Mouse (Mus musculus) left cerebral cortex, postnatal 36 days (tissue): Measurements from ENCODE around the gene Gan. TPM values are rescaled to one million over a fixed set of nuclear protein-coding genes. Genes with fewer than 3 reads are reported as not detected.

Source experiments
- DNase-seq, 2 experiments: peaks; one replicate each; pipeline ENCODE4 v3.0.0; 2021 to 2022; ENCODE audit warnings: low spot score in 2 of 2, mixed read lengths in 1 of 2
- intact Hi-C: fragments of 180-260 bp; cut with DNase I; formaldehyde crosslinking; loops from one replicate; pipeline ENCODE4 v1.15.1; 2025
- total RNA-seq, 2 experiments: library from RNA; stranded (reverse); gene quantifications; 2 replicates each; pipeline ENCODE4 v1.2.3; 2021

Gan gene
- total RNA-seq, 2 experiments from 2014 or later = 16.3 to 17.0 TPM

- intact Hi-C loops = loop anchor here (10.0 kb wide), 1 partner anchor 161 kb away; the partner anchor contains the start of gene Gcsh
- no peak for DNase-seq
These were observed 1.8 kb upstream of the Gan start for GRCm38 (mm10) chr8:117156149-117156548.

DNA sequence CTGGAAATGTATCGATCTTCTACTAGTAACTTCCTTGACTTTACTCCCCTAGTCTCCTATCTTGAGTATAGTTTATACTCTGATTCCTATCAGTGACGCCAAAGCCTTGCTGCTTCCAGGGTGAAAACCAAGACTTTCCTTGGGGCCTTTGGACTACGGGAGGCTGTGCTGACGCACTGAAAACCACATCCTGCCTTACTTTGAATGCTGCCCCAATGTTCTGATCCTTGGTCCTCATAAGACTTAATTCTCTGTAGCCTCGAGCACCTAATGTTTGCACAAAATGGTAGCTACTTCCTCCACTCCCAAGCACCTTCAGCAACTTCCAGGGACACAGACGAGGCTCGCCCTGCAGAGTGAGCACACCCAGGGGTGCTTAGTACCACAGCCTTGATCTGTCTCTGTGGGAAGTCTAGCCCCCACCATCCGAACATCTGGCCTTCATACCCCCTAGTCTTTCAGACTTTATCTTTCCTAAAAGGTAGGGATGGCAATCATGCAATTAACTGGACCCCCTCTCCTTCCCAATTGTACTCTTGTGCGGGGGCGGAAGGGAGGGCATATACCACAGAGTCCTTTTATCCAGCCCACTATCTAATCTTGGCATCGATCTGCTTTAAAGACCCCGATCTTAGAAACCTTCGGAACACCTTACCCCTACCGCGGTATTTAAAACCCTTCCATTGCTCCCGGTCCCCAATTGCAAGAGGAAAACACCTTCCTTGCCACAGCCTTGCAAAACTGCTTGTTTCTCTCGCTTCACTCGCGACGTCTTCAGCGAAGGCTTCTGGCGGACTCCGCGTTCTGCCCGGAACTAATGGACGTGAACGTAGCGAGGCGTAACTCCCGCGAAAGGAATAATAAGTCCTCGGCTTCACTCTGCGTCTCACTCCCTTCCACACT lies 818 bp upstream of the Gan start:
- no peak for DNase-seq
- intact Hi-C loops = loop anchor here (10.0 kb wide), 1 partner anchor 162 kb away; the partner anchor contains the start of gene Gcsh

- DNase-seq = peak; percentile 97
- intact Hi-C loops = loop anchor here (10.0 kb wide), 1 partner anchor 163 kb away; the partner anchor contains the start of gene Gcsh
These were observed 205 bp upstream of the Gan start for GRCm38 (mm10) chr8:117157769-117158091.

DNA sequence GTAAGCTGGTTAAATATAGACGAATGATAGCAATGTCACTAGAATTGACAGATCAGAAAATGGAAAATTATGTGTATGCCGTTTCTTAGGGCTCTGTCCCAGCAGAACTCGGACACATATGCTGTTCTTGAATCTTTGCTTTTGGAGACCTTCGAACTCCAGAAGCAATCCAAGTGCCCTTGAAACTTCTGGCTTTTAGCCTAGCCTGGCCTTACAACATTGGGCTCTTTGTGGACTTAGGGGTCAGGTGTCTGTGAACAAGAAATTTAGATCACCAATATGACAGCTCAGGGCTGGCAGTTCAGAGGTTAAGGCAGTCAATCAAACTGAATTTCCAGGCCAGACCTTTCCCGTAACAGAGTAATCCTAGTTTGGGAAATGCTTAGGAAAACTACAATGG lies 1.1 kb downstream of the Gan start:
- no peak for DNase-seq
- intact Hi-C loops = loop anchor here (10.0 kb wide), 1 partner anchor 164 kb away; the partner anchor contains the start of gene Gcsh

GRCm38 (mm10) chr8:117164912-117165311 lies 7.0 kb downstream of the Gan start:
- intact Hi-C loops = no loop called here
- no peak for DNase-seq

- intact Hi-C loops = no loop called here
These were observed 7.6 kb downstream of the Gan start for GRCm38 (mm10) chr8:117165542-117165941.

GRCm38 (mm10) chr8:117166515-117166914 lies 8.6 kb downstream of the Gan start:
- no peak for DNase-seq
- intact Hi-C loops = no loop called here

More at GRCm38 (mm10) chr8:117165542-117165941, 7.6 kb downstream of the Gan start:
- no peak for DNase-seq

DNA sequence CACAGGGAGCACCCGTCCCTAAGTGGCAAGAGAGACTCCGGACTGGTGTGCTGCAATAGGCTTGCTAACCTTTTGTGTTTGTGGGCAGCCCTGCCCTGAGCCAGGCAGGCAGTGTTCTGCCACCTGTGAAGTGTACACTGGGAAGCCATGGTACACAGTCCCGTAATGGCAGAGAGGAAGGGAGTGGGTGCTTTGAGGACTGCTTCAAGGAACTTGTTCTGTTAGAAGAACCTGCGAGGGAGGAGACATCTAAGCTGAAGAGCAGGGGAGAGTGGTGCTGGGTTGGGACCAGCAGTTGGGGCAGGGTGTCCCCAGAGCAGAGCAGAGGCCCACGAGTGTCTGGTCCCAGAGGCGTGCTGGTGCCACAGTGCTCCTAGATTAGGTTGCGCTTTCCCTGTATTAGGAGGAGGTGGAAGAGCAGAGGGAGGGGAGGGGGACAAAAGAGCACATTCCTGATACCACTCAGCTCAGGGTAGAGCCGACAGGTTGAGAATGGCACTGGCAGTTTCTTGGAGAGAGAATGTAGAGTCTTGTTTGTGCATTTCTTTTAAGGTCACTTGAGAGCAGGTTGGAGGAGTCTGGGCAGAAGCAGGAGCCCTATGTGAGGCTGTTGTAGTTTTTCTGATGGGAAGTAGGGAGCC lies 9.4 kb downstream of the Gan start:
- no peak for DNase-seq
- intact Hi-C loops = no loop called here

DNA sequence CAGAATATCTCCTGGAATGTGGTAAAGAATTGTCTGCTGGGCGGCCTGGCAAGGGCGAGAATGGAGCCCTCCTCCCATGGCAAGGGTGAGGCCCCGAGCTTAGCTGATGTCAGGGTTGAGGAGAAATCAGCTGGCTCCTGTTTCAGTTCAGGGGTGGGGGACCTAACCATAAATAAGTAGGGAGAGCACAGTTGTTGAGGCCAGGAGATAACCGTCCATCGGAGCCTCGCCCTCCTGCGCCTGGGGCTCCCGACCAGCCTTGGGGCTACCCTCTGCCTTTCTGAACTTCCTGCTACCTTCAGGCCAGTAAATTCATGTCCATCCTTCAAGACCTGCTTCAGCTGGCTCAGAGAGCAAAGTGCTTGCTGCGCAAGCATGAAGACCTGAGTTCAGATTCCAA lies 10.4 kb downstream of the Gan start:
- DNase-seq = no peak
- intact Hi-C loops = no loop called here

- intact Hi-C loops = no loop called here
- no peak for DNase-seq
These were observed 13.9 kb downstream of the Gan start for GRCm38 (mm10) chr8:117171826-117172225.

DNA sequence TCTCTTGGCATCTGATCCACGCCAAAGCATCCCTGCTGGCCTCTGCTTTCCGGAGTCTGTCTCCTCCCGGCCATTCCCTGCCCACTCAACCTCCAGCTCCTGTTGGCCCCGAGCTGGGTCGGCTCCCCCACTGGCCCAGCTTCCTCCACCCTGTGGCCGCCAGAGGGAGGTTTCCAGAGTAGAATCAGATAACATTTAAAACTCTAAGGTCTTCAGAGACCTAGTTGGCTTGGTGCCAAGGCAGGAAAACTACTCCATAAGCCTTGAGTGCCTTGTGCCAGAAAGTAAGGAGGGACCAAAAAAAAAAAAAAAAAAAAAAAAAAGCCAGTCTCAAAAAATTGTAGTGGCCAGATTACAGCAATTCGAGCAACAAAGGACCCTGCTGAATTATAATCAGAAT lies 15.0 kb downstream of the Gan start:
- intact Hi-C loops = no loop called here
- DNase-seq = no peak

- no peak for DNase-seq
- intact Hi-C loops = no loop called here
These were observed 15.8 kb downstream of the Gan start for GRCm38 (mm10) chr8:117173690-117174089.

DNA sequence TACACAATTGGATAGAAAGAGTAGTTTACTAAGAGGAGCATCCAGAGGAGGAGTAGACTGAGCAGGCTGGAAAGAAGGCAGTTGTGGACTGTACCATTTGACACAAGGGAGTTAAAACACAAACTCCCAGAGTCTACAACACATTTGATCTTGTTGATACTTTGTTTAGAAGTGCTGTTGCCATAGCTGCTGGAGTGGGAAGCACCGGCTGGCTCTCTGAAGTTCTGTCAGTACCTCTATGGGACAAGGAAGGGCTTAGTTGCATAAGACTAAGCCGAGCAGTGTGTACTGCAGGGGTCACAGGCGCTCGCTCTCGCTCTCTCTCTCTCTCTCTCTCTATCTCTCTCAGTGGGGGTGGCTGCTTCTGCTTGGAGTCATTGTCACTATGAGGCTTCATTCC lies 16.6 kb downstream of the Gan start:
- no peak for DNase-seq
- intact Hi-C loops = no loop called here

- intact Hi-C loops = no loop called here
- no peak for DNase-seq
These were observed 18.4 kb downstream of the Gan start for GRCm38 (mm10) chr8:117176308-117176707.

GRCm38 (mm10) chr8:117177236-117177635 lies 19.3 kb downstream of the Gan start:
- no peak for DNase-seq
- intact Hi-C loops = no loop called here

DNA sequence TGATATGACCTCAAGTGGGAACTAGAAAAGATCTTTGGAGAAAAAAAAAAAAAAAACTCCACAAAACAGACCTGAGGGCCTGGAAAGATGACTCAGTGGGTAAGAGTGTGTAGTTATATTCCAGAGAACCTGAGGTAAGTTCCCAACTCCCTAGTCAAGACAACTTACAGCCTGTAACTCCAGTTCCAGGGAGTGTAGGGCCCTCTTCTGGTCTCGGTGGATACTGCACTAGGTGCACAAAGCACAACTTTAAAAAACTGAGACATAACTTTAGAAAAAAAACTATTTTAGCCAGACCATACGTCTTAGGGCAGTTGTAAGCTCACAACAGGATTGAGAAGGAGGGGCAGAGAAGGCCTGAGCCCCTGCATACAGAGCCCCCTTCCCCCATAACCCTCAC lies 20.1 kb downstream of the Gan start:
- DNase-seq = no peak
- intact Hi-C loops = no loop called here

DNA sequence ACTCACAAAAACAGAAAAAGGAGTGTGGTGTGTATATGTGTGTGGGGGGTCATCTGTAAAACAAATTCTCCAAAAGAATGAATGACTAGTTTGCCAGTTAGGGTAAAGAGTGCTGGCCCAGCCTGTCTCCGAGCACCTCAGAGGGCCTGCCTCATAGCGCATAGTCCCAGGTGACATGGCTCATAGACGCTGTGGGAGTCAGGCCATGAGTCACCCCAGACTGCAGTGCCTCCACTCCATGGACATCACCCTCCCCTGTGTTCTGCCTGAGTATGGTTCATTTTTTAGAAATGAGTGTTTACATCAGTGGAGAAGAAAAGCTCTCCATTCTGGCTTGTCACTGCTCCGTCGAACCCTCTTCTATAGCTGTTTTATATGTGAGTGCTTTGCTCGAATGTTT lies 20.7 kb downstream of the Gan start:
- no peak for DNase-seq
- intact Hi-C loops = no loop called here

DNA sequence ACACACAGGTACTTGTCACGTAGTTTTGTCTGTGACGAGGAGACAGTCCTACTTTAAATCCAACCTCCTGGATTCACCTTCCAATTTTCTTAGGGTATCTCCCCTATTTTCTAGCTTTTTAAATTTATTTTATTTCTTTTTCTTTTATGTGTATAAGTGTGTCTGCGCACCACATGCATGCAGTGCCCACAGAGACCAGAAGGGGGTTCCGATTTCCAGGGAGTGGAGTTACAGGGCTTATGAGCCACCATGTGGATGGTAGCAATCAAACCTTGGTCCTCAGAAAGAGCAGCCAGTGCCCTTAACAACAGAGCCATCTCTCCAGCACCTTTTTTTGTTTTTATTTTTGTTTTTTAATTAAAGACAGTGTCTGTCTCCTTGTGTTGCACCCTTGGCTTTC lies 24.8 kb downstream of the Gan start:
- intact Hi-C loops = no loop called here
- DNase-seq = no peak

GRCm38 (mm10) chr8:117183664-117184377 lies 25.9 kb downstream of the Gan start:
- intact Hi-C loops = no loop called here
- no peak for DNase-seq

DNA sequence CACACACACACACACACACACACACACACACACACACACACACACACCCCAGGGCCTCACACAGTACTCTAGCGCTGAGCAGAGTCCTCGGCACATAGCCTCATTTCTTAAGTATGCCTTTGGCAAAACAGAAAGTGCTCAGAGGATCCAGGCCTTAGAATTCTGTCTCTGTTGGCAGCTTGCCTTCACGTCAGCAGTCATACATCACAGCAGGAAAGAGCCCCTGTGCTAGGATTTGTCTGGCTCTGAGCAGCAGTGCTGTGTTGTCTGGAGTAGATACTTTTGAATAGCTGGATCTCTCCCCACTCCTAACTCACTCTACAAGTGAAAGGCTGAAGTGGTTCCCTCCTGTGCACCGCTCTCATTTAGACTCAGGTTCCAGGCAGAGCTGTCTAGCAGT lies 36.4 kb downstream of the Gan start:
- no peak for DNase-seq
- intact Hi-C loops = no loop called here
